Mouse (Mus musculus): ENCODE measurements around the gene Hist1h2ae.
A peak's percentile ranks its signal among the peaks of the same experiment; 100 is the strongest.
"Not testable (repeated sequence)": the region's sequence is repeated elsewhere in the genome, so short reads cannot be mapped to it uniquely, and the experiment has no call there.

The Hist1h2ae gene

DNA sequence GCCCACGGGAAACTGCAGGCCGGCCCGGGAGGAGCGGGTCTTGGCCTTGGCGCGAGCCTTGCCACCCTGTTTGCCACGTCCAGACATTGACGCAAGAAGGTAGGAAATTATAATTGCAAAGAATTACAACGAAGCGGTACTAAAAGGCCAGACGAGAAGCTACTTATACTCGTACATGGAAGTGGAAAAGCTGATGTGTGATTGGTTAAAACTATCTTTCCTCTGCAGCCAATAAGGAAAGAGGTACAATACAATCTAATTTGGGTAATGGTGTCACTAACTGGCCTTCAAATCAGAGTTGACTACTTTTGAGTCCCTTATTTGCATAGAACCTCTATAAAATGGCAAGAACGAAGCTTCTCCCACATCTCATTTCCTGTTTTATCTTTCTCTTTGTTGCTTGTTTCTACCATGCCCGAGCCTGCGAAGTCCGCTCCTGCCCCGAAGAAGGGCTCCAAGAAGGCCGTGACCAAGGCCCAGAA is at the start of gene Hist1h2ae, which contains the start of gene Hist1h2bg:
Gene Hist1h2ae (minus strand): TSS at position 199 of the 482 bp plus-strand sequence.
Gene Hist1h2bg (plus strand): TSS at position 375 of the 482 bp plus-strand sequence.
- peak in 1 of 2 experiments; percentile 60 for DNase-seq

DNA sequence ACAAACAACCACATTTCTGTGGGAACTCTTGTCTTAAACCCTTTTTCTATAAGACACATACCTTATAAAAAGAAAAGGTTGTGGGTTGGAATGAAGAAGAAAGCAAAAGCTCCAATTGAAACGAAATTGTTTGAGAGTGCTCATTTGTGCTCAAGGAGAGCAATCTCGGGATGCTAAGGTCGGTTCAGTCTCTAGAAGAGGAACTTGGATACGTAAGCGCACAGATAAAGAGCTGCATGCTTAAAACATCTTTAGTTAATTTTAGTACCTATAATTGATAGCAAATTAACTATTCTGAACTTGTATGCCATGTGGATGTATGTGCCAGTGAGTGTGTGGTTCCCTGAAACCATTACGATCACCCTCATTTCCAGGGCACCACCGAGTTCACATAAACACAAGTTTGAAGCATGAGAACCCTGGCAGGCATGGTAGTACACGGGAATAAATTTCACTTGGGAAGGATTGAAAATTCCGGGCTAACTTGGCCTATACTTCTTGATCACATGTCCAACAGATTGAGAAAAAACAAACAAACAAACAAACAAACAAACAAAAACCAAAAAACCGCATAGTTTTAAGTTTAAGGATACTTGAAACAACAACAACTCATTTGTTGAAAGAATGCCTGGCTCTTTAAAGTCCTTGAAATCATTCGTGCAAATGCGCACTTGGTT is 49.2 kb upstream of the Hist1h2ae start:
- DNase-seq: no peak

DNA sequence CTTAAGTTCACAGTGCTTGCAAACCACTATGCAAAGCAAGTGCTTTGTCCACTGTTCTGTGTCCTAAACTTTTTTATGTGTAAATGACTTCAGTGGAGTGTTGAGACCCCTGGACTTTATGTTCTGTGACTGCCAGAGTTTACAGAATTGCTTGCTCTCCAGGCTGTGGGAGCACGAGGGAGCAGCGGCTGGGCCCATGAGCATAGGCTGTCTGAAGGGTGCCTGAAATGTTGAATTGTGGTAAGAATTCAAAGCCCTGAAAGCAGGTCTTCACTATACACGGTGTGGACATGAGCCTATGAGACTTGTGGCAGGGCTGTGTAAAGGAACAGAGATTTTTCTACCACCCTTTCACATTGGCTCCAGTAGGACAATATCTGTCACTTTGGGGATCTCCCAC is 40.6 kb upstream of the Hist1h2ae start:
- no peak for DNase-seq

DNA sequence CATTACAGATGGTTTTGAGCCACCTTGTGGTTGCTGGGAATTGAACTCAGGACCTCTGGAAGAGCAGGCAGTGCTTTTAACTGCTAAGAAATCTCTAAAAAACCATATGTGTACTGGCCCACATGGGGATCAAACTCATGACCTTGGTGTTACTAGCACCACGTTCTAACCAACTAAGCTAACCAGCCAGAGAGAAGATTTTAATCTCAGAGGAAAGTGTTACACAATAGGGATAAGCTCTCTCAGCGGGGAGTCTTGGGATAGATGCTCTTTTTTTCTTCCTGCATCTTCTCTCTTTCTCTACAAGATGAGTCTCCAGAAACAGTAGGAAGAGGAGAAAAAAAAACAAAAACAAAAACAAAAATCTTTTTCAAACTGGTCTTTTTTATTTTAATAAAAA is 39.4 kb upstream of the Hist1h2ae start:
- DNase-seq: no peak

DNA sequence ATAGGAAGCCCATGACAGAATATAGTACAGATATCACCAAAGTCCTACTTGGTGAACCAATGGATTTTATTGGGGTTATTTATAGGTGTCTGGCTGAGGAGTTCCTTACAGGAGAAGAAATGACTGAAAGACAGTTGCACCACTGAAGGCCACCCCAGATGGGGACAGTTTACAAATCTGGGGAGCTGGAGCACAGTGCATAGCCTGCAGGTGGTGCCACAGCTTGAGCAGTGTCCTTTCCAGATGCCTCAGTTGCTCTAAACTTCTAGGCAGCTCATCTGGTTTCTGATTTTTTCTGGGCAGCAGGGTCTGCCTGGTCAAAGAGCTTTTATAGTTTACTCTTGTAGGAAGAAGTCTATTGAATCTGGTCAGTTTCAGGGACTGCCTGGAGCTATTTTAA is 38.8 kb upstream of the Hist1h2ae start:
- no peak for DNase-seq

DNA sequence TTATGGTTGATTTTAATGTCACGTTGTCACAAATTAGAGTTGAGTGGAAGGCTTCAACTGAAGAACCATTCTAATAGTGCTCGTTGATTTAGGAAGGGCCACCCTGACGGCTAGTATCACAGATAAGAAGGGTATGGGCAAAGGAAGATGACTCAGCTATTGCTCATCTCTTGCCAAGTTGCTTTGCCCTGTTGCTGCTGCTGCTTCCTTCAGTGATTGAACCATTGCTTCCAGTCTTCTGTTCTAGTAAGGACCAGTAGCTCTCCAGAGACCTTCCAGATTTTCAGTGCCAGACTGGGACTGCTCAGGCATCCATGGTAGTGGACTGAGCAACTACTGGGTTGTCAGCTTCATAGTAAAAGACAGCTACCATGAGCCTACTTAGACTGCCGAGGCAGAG is 38.2 kb upstream of the Hist1h2ae start:
- no peak for DNase-seq

DNA sequence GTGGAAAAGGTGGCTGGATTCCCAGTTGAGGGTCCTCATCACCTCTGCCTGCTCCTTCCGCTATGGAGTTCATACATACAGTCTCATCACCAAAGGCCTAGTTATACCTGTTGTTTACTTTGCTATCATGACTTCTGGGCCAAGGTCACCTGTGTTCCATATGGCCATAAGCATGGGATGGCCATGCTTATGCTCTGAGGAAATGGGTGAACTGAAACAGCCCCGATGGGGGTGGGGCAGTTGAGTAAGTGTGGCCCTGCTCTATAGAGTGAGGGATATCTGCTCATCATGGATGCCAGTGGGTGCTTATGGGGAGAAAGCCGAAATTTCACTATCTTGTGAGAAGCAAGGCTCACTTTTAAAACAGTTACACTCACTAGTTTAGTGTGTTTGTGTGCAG is 34.0 kb upstream of the Hist1h2ae start:
- no peak for DNase-seq

DNA sequence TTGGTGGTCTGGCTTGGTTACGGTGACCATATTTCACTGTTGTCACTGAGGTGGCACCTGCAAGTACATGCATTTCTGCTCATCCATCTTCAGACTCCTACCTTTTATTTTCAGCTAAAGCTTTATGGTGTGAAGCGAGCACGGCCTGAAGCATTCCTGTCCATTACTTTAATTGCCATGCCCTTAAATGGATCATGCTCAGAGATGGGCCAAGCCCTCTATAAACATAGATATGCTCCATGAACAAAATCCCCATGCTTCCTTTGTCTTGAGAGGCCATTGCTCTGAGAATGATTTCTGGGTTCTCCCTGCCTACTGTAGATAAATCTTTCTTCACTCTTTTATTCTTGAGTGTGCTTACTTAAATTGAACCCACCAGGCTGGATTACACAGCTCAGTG is 33.4 kb upstream of the Hist1h2ae start:
- DNase-seq: no peak

DNA sequence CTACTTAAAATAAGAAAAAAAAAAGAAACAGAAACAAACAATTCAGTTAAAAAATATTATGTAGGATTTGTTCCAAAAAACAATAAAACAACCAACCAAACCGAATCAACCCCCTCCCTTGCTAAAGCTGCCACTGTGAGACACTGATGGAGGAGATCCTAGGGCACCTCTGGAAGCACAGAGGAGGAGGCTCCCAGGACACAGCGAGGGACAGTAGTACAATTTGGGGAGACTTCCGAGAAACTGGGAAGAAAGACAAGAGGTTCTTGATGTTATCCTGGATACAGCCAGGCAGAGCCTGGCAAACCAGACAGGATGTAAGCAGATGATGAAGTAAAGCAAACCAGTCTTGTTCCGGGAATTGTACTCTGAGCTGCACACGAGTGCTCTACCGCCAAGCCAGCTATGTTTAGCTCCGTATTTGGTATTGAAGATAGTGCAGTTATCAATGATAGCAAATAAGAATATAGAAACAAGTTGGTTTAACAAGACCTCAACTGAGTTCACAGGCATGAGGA is 32.2 kb upstream of the Hist1h2ae start:
- no peak for DNase-seq

DNA sequence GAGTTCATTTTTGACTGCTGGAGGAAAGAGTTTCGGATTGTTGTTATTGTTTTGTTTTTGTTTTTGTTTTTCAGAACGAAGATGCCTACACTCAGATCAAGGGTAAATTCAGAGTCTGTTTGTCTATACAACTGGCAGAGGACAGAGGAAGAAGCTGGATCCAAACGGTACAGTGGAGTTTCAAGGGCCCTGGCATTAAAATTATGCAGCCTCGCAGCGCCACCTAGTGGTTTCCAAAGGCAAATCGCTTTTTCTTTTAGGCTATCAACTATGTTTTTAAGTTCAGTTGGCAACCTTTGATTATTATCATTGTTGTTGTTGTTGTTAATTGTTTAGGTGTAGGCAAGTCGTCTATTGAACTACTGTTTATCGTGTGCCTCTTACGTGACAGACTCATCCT is 26.9 kb upstream of the Hist1h2ae start:
- DNase-seq: peak; percentile 73 to 84

DNA sequence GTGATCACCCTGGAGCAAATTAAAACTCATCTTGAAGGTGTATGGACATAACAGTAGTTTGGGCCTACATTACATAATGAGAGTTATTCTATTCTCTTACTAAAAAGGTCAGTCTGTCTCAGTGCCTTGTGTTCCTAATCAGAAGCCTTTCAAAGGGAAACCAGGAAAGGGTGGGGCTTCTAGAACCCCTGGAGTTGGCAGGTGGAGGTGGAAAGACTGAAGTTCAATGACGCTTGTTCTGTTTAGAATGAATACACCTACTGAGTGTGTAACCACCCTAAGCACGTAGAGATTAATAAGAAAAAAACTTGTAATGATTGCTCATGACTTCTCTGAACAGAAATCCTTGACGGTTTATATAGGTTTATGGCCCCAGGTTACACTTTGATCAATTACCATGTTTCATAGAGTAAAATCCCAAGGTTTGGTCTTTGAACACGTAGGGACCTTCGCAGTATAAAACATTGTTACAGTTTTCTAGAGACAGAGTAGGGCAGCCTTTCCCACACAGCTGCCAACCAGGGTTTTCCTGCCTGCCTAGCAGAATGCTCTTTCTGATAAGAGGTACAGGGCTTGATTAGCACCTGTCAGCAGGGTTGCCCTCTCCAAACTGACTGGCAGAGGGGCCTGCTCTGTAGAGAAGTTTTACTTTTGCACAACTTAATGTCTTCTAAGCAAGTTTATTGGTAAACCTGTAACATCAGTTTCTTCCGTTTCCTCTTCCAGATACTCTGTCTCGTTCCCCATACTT is 24.8 kb upstream of the Hist1h2ae start:
- DNase-seq: no peak

DNA sequence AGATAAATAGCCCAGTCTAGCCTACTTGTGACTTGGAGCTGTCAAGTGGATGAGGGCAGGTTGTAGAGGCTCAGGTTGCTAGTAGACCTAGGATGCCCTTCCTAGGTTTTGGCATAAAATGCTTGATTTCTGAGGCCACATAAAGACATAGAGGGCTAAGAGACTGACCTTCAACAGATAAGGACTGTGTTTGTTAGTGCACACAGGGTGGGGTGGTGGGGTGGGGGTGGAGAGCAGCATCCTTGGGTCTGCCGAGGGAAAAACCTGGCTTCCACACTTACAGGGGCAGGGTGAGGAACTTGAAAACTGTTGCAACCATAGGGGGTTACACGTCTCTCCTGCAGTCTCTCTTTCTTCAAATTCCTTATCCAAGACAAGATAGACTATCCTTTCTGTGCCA is 24.2 kb upstream of the Hist1h2ae start:
- DNase-seq: no peak

DNA sequence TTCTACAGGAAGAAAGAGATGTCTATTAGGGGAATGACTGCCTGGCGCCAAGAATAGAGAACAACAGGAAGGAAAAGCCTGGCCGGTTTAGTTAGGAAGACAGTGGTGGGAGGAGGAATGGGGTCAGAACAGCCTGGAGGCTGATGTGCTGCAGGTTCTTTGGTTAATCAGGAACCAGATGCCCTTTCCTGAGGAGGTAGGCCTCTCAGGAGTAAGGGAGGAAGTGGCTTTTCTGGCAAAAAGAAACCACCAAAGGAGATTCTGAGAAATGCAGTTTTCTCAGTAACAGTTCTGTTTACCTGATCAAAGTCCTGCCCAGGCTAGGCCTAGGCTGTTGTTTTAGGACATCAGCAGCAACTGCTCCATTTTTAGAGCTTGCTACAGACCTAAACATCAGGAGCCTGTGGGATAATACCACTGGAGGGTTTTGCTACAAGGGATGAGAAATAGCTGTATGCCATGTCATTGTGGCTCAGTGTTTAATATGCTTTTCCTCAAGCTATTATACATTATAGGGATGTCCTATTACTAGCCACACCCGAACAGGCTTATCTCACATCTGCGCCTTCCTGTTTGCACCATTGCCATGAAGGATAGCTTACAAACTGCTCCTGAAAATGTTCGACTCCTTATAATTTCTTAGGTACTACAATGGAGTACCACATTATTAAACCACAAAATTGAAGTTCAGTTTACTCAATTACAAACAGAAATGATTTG is 22.2 kb upstream of the Hist1h2ae start:
- DNase-seq: peak; percentile 12 to 54

DNA sequence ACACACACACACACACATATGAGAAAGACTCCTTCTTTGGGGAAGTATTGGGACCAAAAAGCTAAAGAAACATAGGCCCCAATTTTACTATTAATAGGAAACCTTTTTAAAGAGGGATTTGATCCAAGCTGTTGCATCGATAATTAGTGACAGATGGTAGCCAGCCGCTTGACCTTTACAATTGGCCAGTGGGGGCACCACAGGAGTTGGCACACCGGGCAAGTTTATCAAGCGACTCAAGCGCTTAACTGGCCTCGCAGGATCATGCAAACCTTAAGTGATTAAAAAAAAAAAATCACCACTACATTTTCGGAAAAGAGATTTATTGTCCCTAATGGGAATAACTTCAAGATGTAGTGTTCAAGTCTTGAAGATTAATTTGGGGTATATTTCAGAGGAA is 21.6 kb upstream of the Hist1h2ae start:
- no peak for DNase-seq

DNA sequence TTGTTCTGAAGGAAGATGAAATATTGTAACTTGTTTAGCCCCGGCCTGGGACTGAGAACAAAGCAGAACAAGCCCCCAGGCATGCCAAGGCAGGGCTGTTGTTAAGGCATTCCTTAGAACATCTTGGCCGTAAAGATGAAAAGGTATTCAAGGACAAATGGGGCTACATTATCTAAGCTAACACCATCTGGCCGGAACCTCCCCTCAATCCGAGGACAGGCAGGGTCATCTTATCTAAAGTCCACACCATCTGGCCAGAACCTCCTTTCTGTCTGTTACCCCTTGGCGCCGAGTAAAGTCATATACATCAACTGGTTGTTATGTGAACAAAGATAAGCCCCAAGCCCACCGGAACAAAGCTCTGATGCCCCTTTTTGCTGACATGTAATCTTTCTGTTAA is 20.9 kb upstream of the Hist1h2ae start:
- not testable (repeated sequence) for DNase-seq

DNA sequence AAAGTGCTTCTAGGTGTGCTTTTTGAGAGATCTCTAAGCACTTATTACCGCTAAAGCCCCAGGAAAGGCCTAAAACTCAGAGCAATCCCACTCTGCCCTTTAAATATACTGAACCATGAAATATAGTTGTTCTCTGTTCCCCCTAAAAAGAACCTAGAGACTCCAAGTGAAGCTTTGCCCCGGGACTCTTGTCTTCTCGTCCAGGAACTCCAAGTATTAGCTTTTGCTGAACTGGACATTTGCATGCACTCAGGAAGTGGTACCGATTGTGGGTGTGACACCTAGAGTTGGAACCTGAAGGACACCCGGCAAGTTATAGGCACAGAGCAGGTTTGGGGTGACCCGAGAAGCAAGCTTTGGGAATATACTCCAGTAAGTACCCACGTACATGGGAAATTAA is 20.2 kb upstream of the Hist1h2ae start:
- no peak for DNase-seq

DNA sequence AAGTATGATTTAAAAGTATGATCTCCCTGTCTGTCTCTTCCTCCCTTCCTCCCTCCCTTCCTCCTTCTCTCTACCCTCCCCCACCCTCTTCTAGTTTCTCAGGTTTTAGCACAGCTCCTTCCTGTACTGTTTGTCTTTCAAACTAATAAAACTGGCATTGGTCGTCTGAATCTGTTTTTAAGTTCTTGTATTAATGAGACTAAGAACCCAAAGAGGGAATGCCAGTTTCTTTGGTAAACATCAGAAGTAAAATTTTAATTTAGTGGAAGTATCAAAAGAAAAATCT is 15.9 kb upstream of the Hist1h2ae start:
- no peak for DNase-seq

DNA sequence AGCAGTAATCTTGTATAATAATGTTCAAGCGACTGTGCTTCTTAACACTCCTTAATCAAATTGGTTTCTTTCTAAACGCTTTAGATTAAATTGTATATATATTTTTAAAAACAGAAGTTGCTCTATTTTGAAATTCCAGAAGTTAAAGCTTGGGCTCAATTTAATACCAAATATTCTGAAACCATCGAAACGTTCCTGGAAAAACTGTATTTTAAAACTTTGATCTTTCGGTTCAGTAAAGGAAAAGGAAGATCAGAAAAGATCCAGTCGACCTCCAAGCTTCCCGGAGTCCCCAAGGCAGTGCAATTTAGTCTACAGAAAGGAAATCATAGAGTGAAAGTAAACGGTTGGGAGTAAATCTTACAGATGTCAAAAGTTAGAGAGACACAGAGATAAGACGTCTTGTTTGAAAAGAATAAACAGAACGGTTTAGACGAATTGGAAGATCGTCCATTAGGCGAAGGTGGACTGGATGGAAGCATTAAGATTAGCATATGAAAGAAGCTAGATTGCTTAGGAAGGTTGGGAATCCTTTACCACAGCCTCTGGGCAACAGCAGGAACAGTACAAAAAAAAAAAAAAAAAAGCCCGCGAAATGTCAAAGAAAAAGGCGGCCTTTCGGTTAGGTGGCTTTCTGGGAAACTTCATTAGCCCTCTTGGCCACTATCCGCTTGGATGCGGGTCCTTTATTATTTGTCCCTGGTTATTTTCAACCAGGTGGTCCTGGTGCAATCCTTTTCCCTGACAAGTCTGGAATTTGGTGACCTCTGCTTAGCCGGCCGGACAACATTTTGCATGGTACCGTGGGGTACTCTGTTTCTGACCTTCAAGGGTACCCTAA is 15.3 kb upstream of the Hist1h2ae start:
- DNase-seq: no peak

DNA sequence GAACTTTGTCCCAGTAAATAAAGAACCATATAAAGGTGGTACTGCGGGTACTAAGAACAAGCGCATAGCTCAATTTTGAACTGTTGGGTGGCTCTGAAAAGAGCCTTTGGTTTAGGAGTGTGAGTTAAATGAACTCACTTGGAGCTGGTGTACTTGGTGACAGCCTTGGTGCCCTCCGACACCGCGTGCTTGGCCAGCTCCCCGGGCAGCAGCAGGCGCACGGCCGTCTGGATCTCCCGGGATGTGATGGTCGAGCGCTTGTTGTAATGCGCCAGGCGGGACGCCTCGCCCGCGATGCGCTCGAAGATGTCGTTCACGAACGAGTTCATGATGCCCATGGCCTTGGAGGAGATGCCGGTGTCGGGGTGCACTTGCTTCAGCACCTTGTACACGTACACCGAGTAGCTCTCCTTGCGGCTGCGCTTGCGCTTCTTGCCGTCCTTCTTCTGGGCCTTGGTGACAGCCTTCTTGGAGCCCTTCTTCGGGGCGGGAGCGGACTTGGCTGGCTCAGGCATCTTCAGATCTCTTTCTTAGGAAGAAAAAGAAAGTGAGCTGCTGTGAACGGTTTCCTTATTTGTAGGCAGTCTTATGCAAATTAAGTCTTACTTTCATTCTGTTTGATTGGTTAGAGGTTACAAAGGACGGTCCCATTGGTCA is 14.6 kb upstream of the Hist1h2ae start:
- DNase-seq: peak; percentile 43 to 75

DNA sequence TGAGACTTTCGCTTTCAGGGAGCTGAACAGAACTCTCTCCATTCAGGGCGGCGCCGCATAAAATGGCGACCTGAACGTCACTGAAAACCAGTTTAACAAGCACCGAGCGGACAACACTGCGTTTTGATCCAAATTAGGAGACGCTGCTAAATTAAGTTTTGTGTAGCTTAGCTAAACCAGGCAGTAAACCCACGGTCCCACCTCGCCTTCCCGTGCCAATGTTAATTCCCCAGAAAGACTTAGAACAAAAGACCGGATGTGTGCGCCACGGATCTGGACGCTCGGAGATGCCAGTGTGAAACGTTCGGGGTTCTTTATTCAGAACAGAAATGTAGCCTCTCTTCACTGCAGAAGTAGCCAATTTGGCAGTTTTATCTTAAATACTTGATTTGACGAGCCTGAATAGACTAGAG is 14.0 kb upstream of the Hist1h2ae start:
- DNase-seq: peak; percentile 71 to 82

DNA sequence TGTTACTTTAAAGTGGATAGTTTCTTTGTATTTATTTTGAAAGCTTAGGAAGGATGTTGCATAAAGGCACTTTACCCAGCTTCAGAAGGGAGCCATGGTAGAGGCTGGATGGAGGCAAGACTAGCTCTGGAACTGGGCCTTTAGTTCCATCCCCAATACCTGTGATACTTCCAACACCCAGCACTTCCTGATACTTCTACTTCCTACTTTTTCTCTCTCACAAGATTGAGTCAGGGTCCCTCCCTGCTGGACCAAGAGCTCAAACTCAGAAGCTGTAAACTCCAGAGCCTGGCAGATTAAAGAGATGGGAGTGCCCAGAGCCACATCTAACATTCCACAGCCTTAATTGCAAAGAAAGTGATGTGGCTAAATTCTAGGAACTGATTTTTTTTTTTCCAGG is 13.3 kb upstream of the Hist1h2ae start:
- DNase-seq: no peak
